Mouse (Mus musculus) cerebellum, adult 2 months (tissue): ENCODE results near the gene Ifi47. TPM values are rescaled to one million over a fixed set of nuclear protein-coding genes. Genes with fewer than 3 reads are reported as not detected.
"Not testable (repeated sequence)": the region's sequence is repeated elsewhere in the genome, so short reads cannot be mapped to it uniquely, and the experiment has no call there.

Experiments used
- DNase-seq, 2 experiments: peaks; one replicate each; pipeline ENCODE4 v3.0.0; 2021
- H3K27ac ChIP-seq: fragments of 200-500 bp; 2 replicates; pipeline ENCODE4 v1.5.1; 2012; ENCODE audit warnings: low read length, control low read depth, inconsistent platforms; ENCODE audit not compliant: insufficient read depth
- H3K27me3 ChIP-seq: fragments of 200-500 bp; 2 replicates; pipeline ENCODE4 v1.6.1; 2012; ENCODE audit warnings: inconsistent platforms, mild to moderate bottlenecking, low read length, moderate library complexity; ENCODE audit not compliant: control insufficient read depth, insufficient read depth
- H3K4me1 ChIP-seq: fragments of 200-500 bp; 2 replicates; pipeline ENCODE4 v1.6.1; 2011; ENCODE audit warnings: low read length; ENCODE audit not compliant: control insufficient read depth, insufficient read depth
- H3K4me3 ChIP-seq: fragments of 200-500 bp; replicated peaks from 2 replicates; pipeline ENCODE3; 2011; ENCODE audit warnings: mild to moderate bottlenecking, low read depth, low read length, control low read depth; ENCODE audit not compliant: insufficient read depth
- CTCF ChIP-seq: fragments of 200-500 bp; IDR thresholded peaks from 2 replicates; pipeline ENCODE4 v1.5.1; 2011; ENCODE audit warnings: low read depth, mild to moderate bottlenecking, control low read depth, low read length, moderate library complexity, borderline replicate concordance; ENCODE audit not compliant: insufficient read depth
- POLR2A ChIP-seq: fragments of 200-500 bp; IDR thresholded peaks from 2 replicates; pipeline ENCODE4 v1.6.1; 2011; ENCODE audit warnings: low read length, control low read depth, borderline replicate concordance; ENCODE audit not compliant: insufficient read depth
- WGBS: fragments of 180-500 bp; shearing (Covaris S2); methylation state at CpG from one replicate; pipeline ENCODE4 v1.1.7; 2018; 5-methylcytosine and 5-hydroxymethylcytosine counted together
- polyA plus RNA-seq: library from polyadenylated mRNA; depleted of rRNA; stranded (reverse); fragments of >200 nt; gene quantifications from 2 replicates; pipeline ENCODE4 v1.2.3, GENCODE M21; 2012; rRNA removed

Ifi47 gene
- polyA plus RNA-seq, result 1.6 TPM in 2 replicates

- H3K27ac ChIP-seq, DNase-seq, H3K27me3 ChIP-seq, H3K4me1 ChIP-seq, H3K4me3 ChIP-seq: not testable (repeated sequence)
- WGBS, result 74% methylated on average over 6 of the region's 6 CpGs
Observed at GRCm38 (mm10) chr11:49076001-49076757, at the start of gene Ifi47. Gene Ifi47, plus strand, starts transcription at chr11:49076587.

- H3K4me3 ChIP-seq, DNase-seq, H3K4me1 ChIP-seq, H3K27ac ChIP-seq, H3K27me3 ChIP-seq: not testable (repeated sequence)
Observed at GRCm38 (mm10) chr11:49050064-49050463, 26.3 kb upstream of the Ifi47 start.

GRCm38 (mm10) chr11:49051093-49051891, 25.1 kb upstream of the Ifi47 start, which contains the start of gene 9930111J21Rik2:
Gene 9930111J21Rik2, minus strand, starts transcription at chr11:49051242.
- not testable (repeated sequence) for DNase-seq, H3K27ac ChIP-seq, H3K4me3 ChIP-seq, H3K4me1 ChIP-seq, H3K27me3 ChIP-seq
- 78% methylated on average over 1 of the region's 6 CpGs for WGBS

GRCm38 (mm10) chr11:49051894-49052293, 24.5 kb upstream of the Ifi47 start:
- DNase-seq, H3K27me3 ChIP-seq, H3K4me3 ChIP-seq, H3K27ac ChIP-seq, H3K4me1 ChIP-seq: not testable (repeated sequence)
- no CpG with 5 or more reads among the region's 5 CpGs for WGBS

- H3K4me3 ChIP-seq, H3K27ac ChIP-seq, H3K4me1 ChIP-seq, DNase-seq, H3K27me3 ChIP-seq: not testable (repeated sequence)
- WGBS, result 77% methylated on average over 2 of the region's 3 CpGs
Observed at GRCm38 (mm10) chr11:49060061-49060460, 16.3 kb upstream of the Ifi47 start.

- not testable (repeated sequence) for H3K4me1 ChIP-seq, H3K27me3 ChIP-seq, H3K4me3 ChIP-seq, H3K27ac ChIP-seq, DNase-seq
- WGBS, result 81% methylated on average over 2 of the region's 2 CpGs
Observed at GRCm38 (mm10) chr11:49061865-49062264, 14.5 kb upstream of the Ifi47 start.

GRCm38 (mm10) chr11:49063713-49064469, 12.5 kb upstream of the Ifi47 start, which contains the start of gene Tgtp2:
Gene Tgtp2, minus strand, starts transcription at chr11:49064206.
- H3K4me1 ChIP-seq, DNase-seq, H3K27ac ChIP-seq, H3K27me3 ChIP-seq, H3K4me3 ChIP-seq: not testable (repeated sequence)
- 71% methylated on average over 5 of the region's 5 CpGs for WGBS

- H3K4me1 ChIP-seq, result no peaks in the 10 kb centered on the region
- DNase-seq, result no peak
- WGBS, result 96% methylated on average over 1 of the region's 1 CpGs
- TF ChIP-seq POLR2A, result no peak
- TF ChIP-seq CTCF, result no peak
- no peaks in the 10 kb centered on the region for H3K27me3 ChIP-seq
- H3K27ac ChIP-seq, result no peak overlapping the region
- no peak overlapping the region for H3K4me3 ChIP-seq
Observed at GRCm38 (mm10) chr11:49068358-49068757, 8.0 kb upstream of the Ifi47 start.
